Comparison of ENCODE assay signal across 27 mouse cellular contexts in genomic region chr6:11792186-11792585, GRCm38 (mm10).
"Had no signal": no experiment of that assay in that cellular context is flagged by ENCODE, and none has a peak within 500 bp of the region (broad histone marks: within the 10 kb centered on the region; RNA-seq: fewer than 3 reads in every experiment).

No protein-coding gene starts in this region.

- DNase-seq: cerebellum, adult 2 months; cerebellum, adult 8-10 months; cerebellum, adult 9-10 months; cerebellum, adult 9-11 months; cerebellum, postnatal 14 days; cerebellum, postnatal 25 days; embryo, embryonic 11 days; forebrain, postnatal 0 days; gastrocnemius, adult 2 months; gastrocnemius, postnatal 10 days; gastrocnemius, postnatal 14 days; gastrocnemius, postnatal 25 days; gastrocnemius, postnatal 36 days; heart, adult 11 months; heart, adult 18-20 months; heart, adult 2 months had no signal

- H3K27ac ChIP-seq: embryonic facial prominence, embryonic 10.5 days; embryonic facial prominence, embryonic 12.5 days; embryonic facial prominence, embryonic 13.5 days; embryonic facial prominence, embryonic 15.5 days; forebrain, embryonic 10.5 days; forebrain, embryonic 12.5 days; forebrain, embryonic 13.5 days; forebrain, embryonic 15.5 days; gastrocnemius, adult 2 months; heart, adult 2 months had no signal

- H3K9ac ChIP-seq: embryonic facial prominence, embryonic 12.5 days; embryonic facial prominence, embryonic 13.5 days; embryonic facial prominence, embryonic 15.5 days; forebrain, embryonic 12.5 days; forebrain, embryonic 13.5 days; forebrain, embryonic 15.5 days; forebrain, postnatal 0 days had no signal

- H3K27me3 ChIP-seq: embryonic facial prominence, embryonic 12.5 days; embryonic facial prominence, embryonic 13.5 days; embryonic facial prominence, embryonic 15.5 days; forebrain, embryonic 12.5 days; forebrain, embryonic 13.5 days; forebrain, embryonic 15.5 days had no signal

- H3K36me3 ChIP-seq: embryonic facial prominence, embryonic 10.5 days; embryonic facial prominence, embryonic 12.5 days; embryonic facial prominence, embryonic 13.5 days; embryonic facial prominence, embryonic 15.5 days; forebrain, embryonic 10.5 days; forebrain, embryonic 12.5 days; forebrain, embryonic 15.5 days had no signal

- ATAC-seq: forebrain, embryonic 13.5 days; forebrain, embryonic 14.5 days; forebrain, embryonic 15.5 days; forebrain, embryonic 16.5 days; forebrain, postnatal 0 days had no signal

- H3K4me2 ChIP-seq: embryonic facial prominence, embryonic 12.5 days; embryonic facial prominence, embryonic 13.5 days; embryonic facial prominence, embryonic 15.5 days; forebrain, embryonic 12.5 days; forebrain, embryonic 13.5 days; forebrain, embryonic 15.5 days had no signal

- H3K9me3 ChIP-seq: embryonic facial prominence, embryonic 10.5 days; embryonic facial prominence, embryonic 12.5 days; embryonic facial prominence, embryonic 13.5 days; embryonic facial prominence, embryonic 15.5 days; forebrain, embryonic 10.5 days; forebrain, embryonic 12.5 days; forebrain, embryonic 13.5 days; forebrain, embryonic 15.5 days had no signal

- H3K4me1 ChIP-seq: embryonic facial prominence, embryonic 10.5 days; embryonic facial prominence, embryonic 12.5 days; embryonic facial prominence, embryonic 13.5 days; embryonic facial prominence, embryonic 15.5 days; forebrain, embryonic 10.5 days; forebrain, embryonic 12.5 days; forebrain, embryonic 13.5 days; forebrain, embryonic 15.5 days had no signal

- H3K4me3 ChIP-seq: embryonic facial prominence, embryonic 10.5 days; embryonic facial prominence, embryonic 12.5 days; embryonic facial prominence, embryonic 13.5 days; embryonic facial prominence, embryonic 15.5 days; erythroblast, embryonic 14.5 days; forebrain, embryonic 10.5 days; forebrain, embryonic 12.5 days; forebrain, embryonic 13.5 days; forebrain, embryonic 15.5 days; gastrocnemius, adult 2 months; heart, adult 2 months had no signal
